ENCODE assay signal across 19 mouse cellular contexts in genomic region chr19:12494972-12495535, GRCm38 (mm10). TPM values are rescaled to one million over a fixed set of nuclear protein-coding genes. Genes with fewer than 3 reads are reported as not detected.
DNase-seq lines count a peak whose midpoint lies in the region; TF ChIP-seq lines count a peak whose summit lies in the region.
"Had no signal": no experiment of that assay in that cellular context is flagged by ENCODE, and none has a peak within 500 bp of the region (broad histone marks: within the 10 kb centered on the region; RNA-seq: fewer than 3 reads in every experiment).

No protein-coding gene starts in this region.

- H3K4me3 ChIP-seq in gastrocnemius, adult 2 months = no peak overlapping the region
- H3K4me3 ChIP-seq in CH12.LX (replicated peaks in 1 of 3; ENCODE audit: low read depth in 2 of 3, low read length in 2 of 3, poor library complexity in 1 of 3) = no peak overlapping the region
- no peak overlapping the region; the same call in 1 of the 2 replicates for H3K4me3 ChIP-seq in embryonic facial prominence, embryonic 10.5 days
- H3K4me3 ChIP-seq: erythroblast, embryonic 14.5 days; heart, embryonic 13.5 days; limb, embryonic 12.5 days; megakaryocyte, embryonic 14.5 days had no signal

- in situ Hi-C loops in CH12.LX (cut with MboI; ENCODE audit: low pct_ligation_motif_present, low pct_unique_long_range_greater_than_20kb, low sequenced_read_pairs) = loop anchor here (5.0 to 25.0 kb wide), 3 partner anchors 63 to 483 kb away; no protein-coding TSS in a partner anchor

- no peak for TF ChIP-seq RAD21 in CH12.LX (IDR thresholded peaks at IDR 0.05; ENCODE audit: low read depth, low read length)

- H3K27ac ChIP-seq in gastrocnemius, adult 2 months = peak overlapping the region; percentile 49; the same call in 1 of the 2 replicates
- no peak overlapping the region for H3K27ac ChIP-seq in CH12.LX (ENCODE audit: insufficient read depth, low read depth)
- H3K27ac ChIP-seq in embryonic facial prominence, embryonic 10.5 days (replicated peaks) = peak overlapping the region; percentile 30; the same call in 1 of the 2 replicates
- H3K27ac ChIP-seq: heart, embryonic 13.5 days; limb, embryonic 12.5 days; liver, embryonic 14.5 days had no signal

- peaks cover 5 to 53% of the 10 kb centered on the region in 2 experiments for H3K4me1 ChIP-seq in CH12.LX (ENCODE audit: control insufficient read depth in 1 of 2, insufficient read depth in 2 of 2)
- peaks cover 48% of the 10 kb centered on the region for H3K4me1 ChIP-seq in embryonic facial prominence, embryonic 10.5 days

- intact Hi-C loops in gastrocnemius, adult 2 months (cut with DNase I) = no loop called here
- intact Hi-C loops in heart, postnatal 25 days (cut with DNase I) = no loop called here

- no peak for TF ChIP-seq CTCF in gastrocnemius, adult 2 months (IDR thresholded peaks at IDR 0.05)
- no peak for TF ChIP-seq CTCF in CH12.LX (conservative IDR thresholded peaks at IDR 0.05 in 1 of 2, IDR thresholded peaks at IDR 0.05 in 1 of 2; ENCODE audit: low read depth in 2 of 2, low read length in 2 of 2)

- H3K4me2 ChIP-seq in CH12.LX (ENCODE audit: insufficient read depth, low read depth, poor library complexity, severe bottlenecking) = no peak overlapping the region
- H3K4me2 ChIP-seq: heart, embryonic 13.5 days; limb, embryonic 12.5 days had no signal

- DNase-seq in gastrocnemius, adult 2 months = no peak
- DNase-seq in gastrocnemius, postnatal 4 days (ENCODE audit: low spot score in 2 of 2) = no peak
- DNase-seq in CH12.LX (ENCODE audit: extremely low read depth) (no peak), liver (no peak)
- no peak for DNase-seq in embryonic facial prominence, embryonic 10.5 days (ENCODE audit: low spot score)
- peak; percentile 51 for DNase-seq in mesoderm, embryonic 11.5 days (ENCODE audit: low read depth, low spot score)
- no peak for DNase-seq in lung, postnatal 25 days (ENCODE audit: low spot score)
- DNase-seq in heart, postnatal 25 days (ENCODE audit: low spot score) = no peak
- DNase-seq: cerebellum, adult 9-11 months; gastrocnemius, postnatal 25 days; kidney, adult 2 months; kidney, postnatal 36 days; right cerebral cortex, postnatal 4 days; thymus, postnatal 25 days had no signal

- no peak for TF ChIP-seq EP300 in CH12.LX (IDR thresholded peaks at IDR 0.05; ENCODE audit: low read length)

- H3K79me2 ChIP-seq in CH12.LX (replicated peaks; ENCODE audit: control insufficient read depth, extremely low read depth, insufficient read depth, poor library complexity, severe bottlenecking) = peaks cover 15% of the 10 kb centered on the region

- WGBS in embryonic facial prominence, embryonic 10.5 days = 59% methylated on average over 3 of the region's 3 CpGs

- no peak overlapping the region for H3K9ac ChIP-seq in CH12.LX (ENCODE audit: insufficient read depth, low read depth)
- H3K9ac ChIP-seq: heart, embryonic 13.5 days; limb, embryonic 12.5 days; liver, embryonic 14.5 days had no signal

- dilution Hi-C loops in CH12.LX (cut with MboI; ENCODE audit: extremely low pct_ligation_motif_present, extremely low pct_unique_long_range_greater_than_20kb, low sequenced_read_pairs) = no loop called here

- no peak for TF ChIP-seq POLR2A in CH12.LX (IDR thresholded peaks at IDR 0.05; ENCODE audit: low read depth, low read length)

- no peaks in the 10 kb centered on the region for H3K9me3 ChIP-seq in CH12.LX (replicated peaks; ENCODE audit: low read length)
- no peaks in the 10 kb centered on the region for H3K9me3 ChIP-seq in embryonic facial prominence, embryonic 10.5 days
- H3K9me3 ChIP-seq: heart, embryonic 13.5 days; limb, embryonic 12.5 days; megakaryocyte, embryonic 14.5 days had no signal

- no peaks in the 10 kb centered on the region for H3K27me3 ChIP-seq in CH12.LX (replicated peaks)
- peaks cover 6% of the 10 kb centered on the region for H3K27me3 ChIP-seq in embryonic facial prominence, embryonic 10.5 days (replicated peaks; ENCODE audit: low read depth, poor library complexity, severe bottlenecking)

- H3K36me3 ChIP-seq in CH12.LX (replicated peaks in 1 of 2; ENCODE audit: control insufficient read depth in 1 of 2, insufficient read depth in 1 of 2, low read length in 1 of 2) = peaks cover 25 to 75% of the 10 kb centered on the region in 2 experiments
- peaks cover 44% of the 10 kb centered on the region for H3K36me3 ChIP-seq in embryonic facial prominence, embryonic 10.5 days (replicated peaks)

TF ChIP-seq in CH12.LX, 34 proteins besides CTCF, POLR2A, EP300 and RAD21:
- no peak for TF ChIP-seq USF2 (conservative IDR thresholded peaks at IDR 0.05; ENCODE audit: low read depth, low read length)
- 0 out of 2 replicates have a peak, but pooled peaks have one; percentile 23 for TF ChIP-seq CHD2 (IDR thresholded peaks at IDR 0.05; ENCODE audit: low read length)

RNA-seq across cellular contexts. Expression of gene Dtx4, which starts 6.2 kb away (rescaled TPM):
- 1 to 10 TPM; 3.9 to 4.2 TPM for total RNA-seq in gastrocnemius, adult 2 months (2021)
- 10 to 100 TPM; 33.2 to 37.5 TPM for total RNA-seq in gastrocnemius, postnatal 4 days (2021)
- 19.2 and 21.2 TPM in 2 replicates for total RNA-seq in CH12.LX (2012; rRNA removed)
- total RNA-seq in CH12.LX (2014; rRNA removed) = 15.6 and 16.4 TPM in 2 replicates
- polyA plus RNA-seq in CH12.LX (2012; ENCODE audit: insufficient read length, low read depth) = 28.7 and 30.5 TPM in 2 replicates
- polyA plus RNA-seq in embryonic facial prominence, embryonic 10.5 days (2016; fragmentation: Nextera tagmentation; extraction: Ambion mirVana) = 12.1 and 19.8 TPM in 2 replicates
- 1 to 10 TPM; 6.8 to 8.1 TPM for total RNA-seq in heart, postnatal 25 days (2021)

RNA-seq across cellular contexts. Expression of gene Mpeg1, which starts 34.5 kb away (rescaled TPM):
- total RNA-seq in gastrocnemius, adult 2 months (2021) = 1 to 10 TPM in 1 of 2 experiments, under 1 TPM in 1; 0.98 to 1.1 TPM
- 1 to 10 TPM; 3.7 to 3.9 TPM for total RNA-seq in gastrocnemius, postnatal 4 days (2021)
- 43.8 and 53.6 TPM in 2 replicates for total RNA-seq in CH12.LX (2012; rRNA removed)
- total RNA-seq in CH12.LX (2014; rRNA removed) = 67.0 and 68.0 TPM in 2 replicates
- 241 and 270 TPM in 2 replicates for polyA plus RNA-seq in CH12.LX (2012; ENCODE audit: insufficient read length, low read depth)
- polyA plus RNA-seq in embryonic facial prominence, embryonic 10.5 days (2016; fragmentation: Nextera tagmentation; extraction: Ambion mirVana) = 0.08 and 0.17 TPM in 2 replicates
- total RNA-seq in heart, postnatal 25 days (2021) = 1 to 10 TPM; 7.4 to 8.3 TPM

RNA-seq across cellular contexts. Expression of gene Fam111a, which starts 50.5 kb away (rescaled TPM):
- total RNA-seq in gastrocnemius, adult 2 months (2021) = 1 to 10 TPM; 2.1 to 2.4 TPM
- 10 to 100 TPM; 21.3 to 21.5 TPM for total RNA-seq in gastrocnemius, postnatal 4 days (2021)
- total RNA-seq in CH12.LX (2012; rRNA removed) (47.6 and 53.6 TPM in 2 replicates), CH12.LX (2014; rRNA removed) (92.6 and 110 TPM in 2 replicates)
- polyA plus RNA-seq in CH12.LX (2012; ENCODE audit: insufficient read length, low read depth) = 102 and 103 TPM in 2 replicates
- polyA plus RNA-seq in embryonic facial prominence, embryonic 10.5 days (2016; fragmentation: Nextera tagmentation; extraction: Ambion mirVana) = 19.3 and 21.4 TPM in 2 replicates
- total RNA-seq in heart, postnatal 25 days (2021) = 1 to 10 TPM; 5.6 to 6.1 TPM

Comparison
In these comparisons a context has a peak if more than half of its experiments do, and no peak if none do; other contexts are left out.
1. RNA of gene Mpeg1, which starts 34.5 kb away (total RNA-seq): 43.8 to 68.0 TPM in CH12.LX; 7.4 to 8.3 TPM in heart, postnatal 25 days, 3.7 to 3.9 TPM in gastrocnemius, postnatal 4 days and 0.98 to 1.1 TPM in gastrocnemius, adult 2 months; every median in the first group is over 4 times any median in the second.